Mouse (Mus musculus) forebrain, embryonic 15.5 days (tissue): ENCODE data around the gene Ankrd13d. TPM values are rescaled to one million over a fixed set of nuclear protein-coding genes. Genes with fewer than 3 reads are reported as not detected.

Experiments
- ATAC-seq: fragments of 200-750 bp; cut with Nextera tagmentation; replicated peaks from 2 replicates; pipeline ENCODE4 v1.8.0; 2017; ENCODE audit warnings: mild to moderate bottlenecking, moderate TSS enrichment, moderate library complexity
- H3K27ac ChIP-seq: fragments of 300-500 bp; sonication (generic); replicated peaks from 2 replicates; pipeline ENCODE4 v1.5.1; 2015; ENCODE audit warnings: mild to moderate bottlenecking, inconsistent platforms
- H3K27me3 ChIP-seq: fragments of 300-500 bp; sonication (generic); 2 replicates; pipeline ENCODE4 v1.6.1; 2015; ENCODE audit warnings: inconsistent platforms
- H3K36me3 ChIP-seq: fragments of 300-500 bp; sonication (generic); 2 replicates; pipeline ENCODE4 v1.6.1; 2015; ENCODE audit warnings: mild to moderate bottlenecking, inconsistent platforms
- H3K4me1 ChIP-seq: fragments of 300-500 bp; sonication (generic); 2 replicates; pipeline ENCODE4 v1.6.1; 2015; ENCODE audit warnings: inconsistent platforms
- H3K4me2 ChIP-seq: fragments of 300-500 bp; sonication (generic); replicated peaks from 2 replicates; pipeline ENCODE4 v1.6.1; 2015; ENCODE audit warnings: mild to moderate bottlenecking, inconsistent platforms
- H3K4me3 ChIP-seq: fragments of 300-500 bp; sonication (generic); 2 replicates; pipeline ENCODE4 v1.5.1; 2015; ENCODE audit warnings: mild to moderate bottlenecking, inconsistent platforms
- H3K9ac ChIP-seq: fragments of 300-500 bp; sonication (generic); replicated peaks from 2 replicates; pipeline ENCODE4 v1.6.1; 2015; ENCODE audit warnings: mild to moderate bottlenecking, inconsistent platforms
- H3K9me3 ChIP-seq: fragments of 300-500 bp; sonication (generic); 2 replicates; pipeline ENCODE4 v1.6.1; 2016; ENCODE audit warnings: inconsistent platforms
- WGBS: fragments of 180-500 bp; shearing (Covaris S2); methylation state at CpG from one replicate; pipeline ENCODE4 v1.1.7; 2015; ENCODE audit warnings: mixed read lengths; 5-methylcytosine and 5-hydroxymethylcytosine counted together
- polyA plus RNA-seq: library from polyadenylated mRNA; unstranded; fragments of >200 nt; fragmentation: Nextera tagmentation; extraction: Ambion mirVana; gene quantifications from 2 replicates; pipeline ENCODE4 v1.2.1, GENCODE M21; 2015

Gene Ankrd13d
- polyA plus RNA-seq, 1 experiment from 2014 or later, result 26.2 TPM

- Histone ChIP-seq H3K9me3 (no peaks in the 10 kb centered on the region), H3K27me3 (no peaks in the 10 kb centered on the region), H3K27ac (no peak overlapping the region), H3K36me3 (peaks cover 7% of the 10 kb centered on the region), H3K4me2 (no peak overlapping the region), H3K4me1 (peaks cover 15% of the 10 kb centered on the region), H3K9ac (no peak overlapping the region), H3K4me3 (no peak overlapping the region)
- peak; percentile 18; the same call in 1 of the 2 replicates for ATAC-seq
These were observed 26.8 kb upstream of the Ankrd13d start for GRCm38 (mm10) chr19:4309776-4310185.

GRCm38 (mm10) chr19:4309302-4309701 is 26.4 kb upstream of the Ankrd13d start:
- H3K4me3 ChIP-seq, result no peak overlapping the region
- WGBS, result 89% methylated on average over 4 of the region's 4 CpGs
- H3K36me3 ChIP-seq, result peaks cover 7% of the 10 kb centered on the region
- no peak for ATAC-seq
- H3K4me1 ChIP-seq, result peaks cover 20% of the 10 kb centered on the region
- H3K27me3 ChIP-seq, result no peaks in the 10 kb centered on the region
- no peaks in the 10 kb centered on the region for H3K9me3 ChIP-seq
- no peak overlapping the region for H3K4me2 ChIP-seq
- no peak overlapping the region for H3K9ac ChIP-seq
- no peak overlapping the region for H3K27ac ChIP-seq

GRCm38 (mm10) chr19:4306190-4306577 is 23.2 kb upstream of the Ankrd13d start, which contains the start of gene Grk2:
Grk2 (minus strand) TSS chr19:4306222.
- no peaks in the 10 kb centered on the region for H3K27me3 ChIP-seq
- peak within 1 kb of the TSS; percentile 97 for H3K9ac ChIP-seq
- peaks cover 51% of the 10 kb centered on the region for H3K4me1 ChIP-seq
- ATAC-seq, result peak; percentile 77
- peak within 1 kb of the TSS; percentile 79 for H3K27ac ChIP-seq
- H3K4me2 ChIP-seq, result peak within 1 kb of the TSS; percentile 73
- no peaks in the 10 kb centered on the region for H3K9me3 ChIP-seq
- H3K36me3 ChIP-seq, result no peaks in the 10 kb centered on the region
- WGBS, result under 1% methylated on average over 28 of the region's 46 CpGs
- peak within 1 kb of the TSS; percentile 100 for H3K4me3 ChIP-seq

GRCm38 (mm10) chr19:4305491-4306189 is 22.7 kb upstream of the Ankrd13d start:
- WGBS, result under 1% methylated on average over 46 of the region's 68 CpGs
- Histone ChIP-seq H3K36me3 (no peaks in the 10 kb centered on the region), H3K4me1 (peaks cover 57% of the 10 kb centered on the region)

GRCm38 (mm10) chr19:4304871-4305321 is 22.0 kb upstream of the Ankrd13d start:
- Histone ChIP-seq H3K4me1 (peaks cover 64% of the 10 kb centered on the region), H3K4me2 (peak overlapping the region; percentile 73), H3K9me3 (no peaks in the 10 kb centered on the region), H3K36me3 (no peaks in the 10 kb centered on the region), H3K27me3 (no peaks in the 10 kb centered on the region), H3K27ac (no peak overlapping the region), H3K4me3 (peak overlapping the region; percentile 100), H3K9ac (peak overlapping the region; percentile 97)
- WGBS, result 58% methylated on average over 4 of the region's 4 CpGs
- ATAC-seq, result peak; percentile 2; the same call in 1 of the 2 replicates

More at GRCm38 (mm10) chr19:4305491-4306189, 22.7 kb upstream of the Ankrd13d start:
- Histone ChIP-seq H3K27ac (peak overlapping the region; percentile 79), H3K4me3 (peak overlapping the region; percentile 100), H3K9ac (peak overlapping the region; percentile 97), H3K4me2 (peak overlapping the region; percentile 73), H3K27me3 (no peaks in the 10 kb centered on the region), H3K9me3 (no peaks in the 10 kb centered on the region)
- ATAC-seq, result peak; percentile 55

- peaks cover 65% of the 10 kb centered on the region for H3K4me1 ChIP-seq
- H3K36me3 ChIP-seq, result no peaks in the 10 kb centered on the region
- 73% methylated on average over 5 of the region's 5 CpGs for WGBS
- no peak overlapping the region for H3K27ac ChIP-seq
- peak overlapping the region; percentile 100 for H3K4me3 ChIP-seq
- H3K9ac ChIP-seq, result peak overlapping the region; percentile 97
- no peaks in the 10 kb centered on the region for H3K9me3 ChIP-seq
- H3K4me2 ChIP-seq, result peak overlapping the region; percentile 73
- no peaks in the 10 kb centered on the region for H3K27me3 ChIP-seq
- ATAC-seq, result no peak
These were observed 21.4 kb upstream of the Ankrd13d start for GRCm38 (mm10) chr19:4304251-4304821.

GRCm38 (mm10) chr19:4303640-4303995 is 20.7 kb upstream of the Ankrd13d start:
- no peak overlapping the region for H3K4me3 ChIP-seq
- no peak overlapping the region for H3K9ac ChIP-seq
- ATAC-seq, result no peak
- WGBS, result 83% methylated on average over 5 of the region's 5 CpGs
- H3K27ac ChIP-seq, result peak overlapping the region; percentile 27; the same call in 1 of the 2 replicates
- H3K27me3 ChIP-seq, result no peaks in the 10 kb centered on the region
- H3K36me3 ChIP-seq, result no peaks in the 10 kb centered on the region
- 0 out of 2 replicates have a peak overlapping the region, but pooled peaks have one; percentile 3 for H3K4me2 ChIP-seq
- no peaks in the 10 kb centered on the region for H3K9me3 ChIP-seq
- peaks cover 65% of the 10 kb centered on the region for H3K4me1 ChIP-seq

- 62% methylated on average over 7 of the region's 7 CpGs for WGBS
- H3K27me3 ChIP-seq, result no peaks in the 10 kb centered on the region
- H3K4me3 ChIP-seq, result no peak overlapping the region
- H3K9ac ChIP-seq, result 0 out of 2 replicates have a peak overlapping the region, but pooled peaks have one; percentile 20
- peaks cover 65% of the 10 kb centered on the region for H3K4me1 ChIP-seq
- H3K27ac ChIP-seq, result peak overlapping the region; percentile 27
- no peaks in the 10 kb centered on the region for H3K9me3 ChIP-seq
- no peak for ATAC-seq
- H3K36me3 ChIP-seq, result no peaks in the 10 kb centered on the region
- peak overlapping the region; percentile 28; the same call in 1 of the 2 replicates for H3K4me2 ChIP-seq
These were observed 20.2 kb upstream of the Ankrd13d start for GRCm38 (mm10) chr19:4302936-4303639.

GRCm38 (mm10) chr19:4301735-4302651 is 19.1 kb upstream of the Ankrd13d start:
- Histone ChIP-seq H3K4me3 (0 out of 2 replicates have a peak overlapping the region, but pooled peaks have one; percentile 2), H3K4me2 (peak overlapping the region; percentile 28), H3K36me3 (no peaks in the 10 kb centered on the region), H3K27ac (peak overlapping the region; percentile 27), H3K4me1 (peaks cover 65% of the 10 kb centered on the region), H3K9me3 (no peaks in the 10 kb centered on the region), H3K9ac (0 out of 2 replicates have a peak overlapping the region, but pooled peaks have one; percentile 1), H3K27me3 (no peaks in the 10 kb centered on the region)
- 0 out of 2 replicates have a peak, but pooled peaks have one; percentile 14 for ATAC-seq
- 36% methylated on average over 21 of the region's 21 CpGs for WGBS

GRCm38 (mm10) chr19:4300852-4301734 is 18.2 kb upstream of the Ankrd13d start:
- Histone ChIP-seq H3K27me3 (no peaks in the 10 kb centered on the region), H3K9ac (no peak overlapping the region), H3K4me3 (no peak overlapping the region), H3K4me2 (no peak overlapping the region), H3K36me3 (no peaks in the 10 kb centered on the region), H3K4me1 (peaks cover 57% of the 10 kb centered on the region), H3K9me3 (no peaks in the 10 kb centered on the region), H3K27ac (peak overlapping the region; percentile 27)
- WGBS, result 70% methylated on average over 11 of the region's 11 CpGs
- ATAC-seq, result no peak
